Mouse (Mus musculus): ENCODE measurements around the gene Klf12.

- TF ChIP-seq CTCF (IDR thresholded peaks at IDR 0.05; ENCODE audit: low read depth) (no peak), EP300 (IDR thresholded peaks at IDR 0.05; ENCODE audit: low read depth) (no peak)
Observed at GRCm38 (mm10) chr14:100282651-100283050, 1.8 kb downstream of the Klf12 start.
